Mouse (Mus musculus) MEL-GATA-1-ER (cell line): Measurements from ENCODE around the gene D430019H16Rik.

Source experiments
- DNase-seq: peaks from one replicate; pipeline ENCODE4 v3.0.0-alpha.2; 2012; ENCODE audit warnings: low read depth; ENCODE audit errors: extremely low read depth

Gene D430019H16Rik

GRCm38 (mm10) chr12:105490227-105490626, 36.6 kb downstream of the D430019H16Rik start:
- no peak for DNase-seq

- DNase-seq: no peak
These were observed 37.1 kb downstream of the D430019H16Rik start for GRCm38 (mm10) chr12:105490794-105491193.

- DNase-seq: no peak
These were observed 41.1 kb downstream of the D430019H16Rik start for GRCm38 (mm10) chr12:105494796-105495195.

- DNase-seq: no peak
These were observed 44.2 kb downstream of the D430019H16Rik start for GRCm38 (mm10) chr12:105497894-105498293.

- no peak for DNase-seq
These were observed 44.8 kb downstream of the D430019H16Rik start for GRCm38 (mm10) chr12:105498423-105498822.

- DNase-seq: no peak
These were observed 45.2 kb downstream of the D430019H16Rik start for GRCm38 (mm10) chr12:105498842-105499241.

GRCm38 (mm10) chr12:105500940-105501339, 47.3 kb downstream of the D430019H16Rik start:
- no peak for DNase-seq

- no peak for DNase-seq
These were observed 51.1 kb downstream of the D430019H16Rik start for GRCm38 (mm10) chr12:105504736-105505135.

- DNase-seq: no peak
These were observed 57.5 kb downstream of the D430019H16Rik start for GRCm38 (mm10) chr12:105511109-105511508.

- no peak for DNase-seq
These were observed 58.2 kb downstream of the D430019H16Rik start for GRCm38 (mm10) chr12:105511671-105512502.

GRCm38 (mm10) chr12:105514111-105514510, 60.5 kb downstream of the D430019H16Rik start:
- DNase-seq: no peak

- no peak for DNase-seq
These were observed 63.5 kb downstream of the D430019H16Rik start for GRCm38 (mm10) chr12:105517026-105517675.

- no peak for DNase-seq
These were observed 66.2 kb downstream of the D430019H16Rik start for GRCm38 (mm10) chr12:105519851-105520250.

GRCm38 (mm10) chr12:105521170-105521762, 67.6 kb downstream of the D430019H16Rik start:
- no peak for DNase-seq

- no peak for DNase-seq
These were observed 70.1 kb downstream of the D430019H16Rik start for GRCm38 (mm10) chr12:105523737-105524136.

GRCm38 (mm10) chr12:105526186-105526585, 72.5 kb downstream of the D430019H16Rik start:
- no peak for DNase-seq

- no peak for DNase-seq
These were observed 73.2 kb downstream of the D430019H16Rik start for GRCm38 (mm10) chr12:105526829-105527228.

GRCm38 (mm10) chr12:105529545-105529944, 75.9 kb downstream of the D430019H16Rik start:
- DNase-seq: no peak

- DNase-seq: no peak
These were observed 78.2 kb downstream of the D430019H16Rik start for GRCm38 (mm10) chr12:105531724-105532371.

- DNase-seq: no peak
These were observed 81.2 kb downstream of the D430019H16Rik start for GRCm38 (mm10) chr12:105534842-105535241.

GRCm38 (mm10) chr12:105535968-105536760, 82.5 kb downstream of the D430019H16Rik start:
- no peak for DNase-seq
